Mouse (Mus musculus): Measurements from ENCODE around the gene Prkcb.

Prkcb gene

GRCm38 (mm10) chr7:122512430-122512966 lies 223.9 kb downstream of the Prkcb start:
- peak in 1 of 2 experiments; percentile 36 for DNase-seq (ENCODE audit: low spot score in 2 of 2)

- DNase-seq (ENCODE audit: low spot score in 2 of 2) = no peak
These were observed 232.5 kb downstream of the Prkcb start for GRCm38 (mm10) chr7:122520850-122521638.

DNA sequence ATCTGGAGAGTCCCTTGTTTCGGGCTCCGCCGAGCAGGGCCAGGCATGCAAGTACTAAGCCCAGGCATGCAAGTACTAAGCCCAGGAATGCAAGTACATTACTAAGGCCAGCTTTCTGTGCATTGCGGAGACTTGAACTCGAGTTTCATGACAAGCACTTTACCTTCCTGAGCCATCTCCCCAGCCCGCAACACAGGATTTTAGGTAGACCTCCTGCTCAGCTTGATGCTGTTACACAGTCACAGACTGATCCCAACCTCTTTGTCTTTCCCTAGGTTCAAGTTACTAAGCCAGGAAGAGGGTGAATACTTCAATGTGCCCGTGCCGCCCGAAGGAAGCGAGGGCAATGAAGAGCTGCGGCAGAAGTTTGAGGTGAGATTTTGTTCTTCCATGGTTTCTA lies 239.7 kb downstream of the Prkcb start:
- DNase-seq (ENCODE audit: low spot score in 2 of 2) = no peak

- DNase-seq (ENCODE audit: low spot score in 2 of 2) = no peak
These were observed 240.1 kb downstream of the Prkcb start for GRCm38 (mm10) chr7:122528646-122529045.

GRCm38 (mm10) chr7:122533566-122534360 lies 245.2 kb downstream of the Prkcb start:
- DNase-seq (ENCODE audit: low spot score in 2 of 2) = no peak

DNA sequence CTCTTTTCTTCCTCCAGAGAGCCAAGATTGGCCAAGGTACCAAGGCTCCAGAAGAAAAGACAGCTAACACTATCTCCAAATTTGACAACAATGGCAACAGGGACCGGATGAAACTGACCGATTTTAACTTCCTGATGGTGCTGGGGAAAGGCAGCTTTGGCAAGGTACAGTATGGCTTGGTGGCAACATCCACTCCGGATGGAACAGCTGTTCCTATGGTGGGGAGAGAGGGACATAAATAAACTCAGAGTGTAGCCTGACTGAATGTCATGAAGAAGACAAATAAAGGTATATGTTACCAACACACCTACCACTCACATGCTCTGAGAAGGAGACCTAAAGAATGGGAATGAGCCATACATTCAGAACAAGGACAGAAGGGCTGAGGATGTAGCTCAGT lies 256.1 kb downstream of the Prkcb start:
- no peak for DNase-seq (ENCODE audit: low spot score in 2 of 2)

DNA sequence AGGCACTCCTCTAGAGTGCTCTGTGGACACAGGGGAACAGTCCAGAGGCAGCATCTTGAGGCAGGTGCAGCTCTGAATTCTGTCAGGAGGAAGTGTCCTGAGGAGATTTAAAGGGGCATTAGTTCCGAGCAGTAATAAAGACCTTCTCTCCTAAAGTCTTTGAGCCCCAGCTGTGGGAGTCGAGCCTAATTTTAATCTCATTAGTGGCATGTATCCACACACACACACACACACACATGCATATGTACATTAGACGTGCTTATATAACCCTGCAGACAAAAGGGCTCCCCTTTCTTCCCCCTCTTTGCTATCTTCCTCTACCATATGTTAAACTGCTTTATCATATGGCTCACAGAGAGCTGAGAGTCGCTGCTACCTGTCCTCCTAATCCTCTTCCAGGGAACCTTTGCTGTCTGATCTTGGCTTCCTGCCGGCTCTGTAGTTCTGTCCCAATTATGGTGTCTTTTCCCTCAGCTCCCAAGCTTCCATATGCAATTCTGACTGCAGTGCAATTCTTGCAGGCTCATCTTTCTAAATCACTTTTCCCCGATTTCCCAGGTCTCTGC lies 268.1 kb downstream of the Prkcb start:
- no peak for DNase-seq (ENCODE audit: low spot score in 2 of 2)

DNA sequence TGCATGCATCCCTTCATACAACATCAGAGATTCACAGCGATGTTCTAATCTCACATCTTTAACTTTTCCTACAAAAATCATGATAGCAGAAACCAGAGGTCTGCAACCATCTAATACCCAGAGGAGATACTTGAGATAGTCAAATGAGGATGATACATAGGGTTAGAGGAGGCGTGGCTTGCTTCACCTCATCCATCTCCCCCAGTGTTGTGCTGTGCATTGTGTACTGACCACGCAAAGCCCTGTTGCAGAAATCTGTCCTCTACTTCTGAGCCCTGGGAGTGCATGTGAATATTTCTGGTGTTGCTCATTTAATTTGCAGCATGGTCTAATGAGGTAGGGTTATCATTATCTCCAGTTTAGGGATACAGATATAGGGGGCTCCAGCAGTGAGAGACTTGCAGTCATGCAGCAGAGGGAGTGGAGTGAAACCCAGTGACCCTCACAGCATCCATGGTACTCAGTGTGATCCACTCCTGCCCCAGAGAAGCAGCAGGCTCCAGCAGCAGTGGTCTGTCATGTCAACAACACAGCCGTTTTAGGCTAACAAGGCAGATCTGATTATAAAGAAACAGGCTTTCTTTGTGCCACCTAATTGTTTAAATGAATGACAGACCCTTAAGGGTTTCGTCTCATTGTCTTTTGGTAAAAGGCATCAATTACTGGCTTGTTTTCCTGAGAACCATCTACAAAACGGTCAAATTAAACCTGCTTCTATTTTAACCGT lies 269.7 kb downstream of the Prkcb start:
- no peak for DNase-seq (ENCODE audit: low spot score in 2 of 2)

GRCm38 (mm10) chr7:122558912-122559311 lies 270.4 kb downstream of the Prkcb start:
- DNase-seq (ENCODE audit: low spot score in 2 of 2) = no peak

DNA sequence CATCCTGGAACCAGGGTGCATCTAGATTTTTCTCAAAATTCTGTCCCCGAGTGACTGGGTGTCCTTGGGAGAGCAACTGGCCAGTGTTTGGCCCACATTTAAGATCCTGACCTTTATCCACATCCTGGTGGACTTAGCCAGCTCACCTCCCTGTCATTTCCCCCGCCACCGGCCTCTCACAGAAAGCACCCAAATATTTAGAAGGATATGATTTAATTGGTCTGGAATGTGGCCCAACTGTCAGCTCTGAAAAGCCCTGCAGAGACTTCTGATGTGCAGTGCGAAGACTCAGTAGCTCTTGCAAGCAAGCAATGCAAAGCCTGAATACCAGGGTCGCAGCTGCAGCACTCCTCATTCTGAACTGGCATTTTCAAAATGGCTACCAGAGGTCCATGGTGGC lies 274.0 kb downstream of the Prkcb start:
- no peak for DNase-seq (ENCODE audit: low spot score in 2 of 2)

GRCm38 (mm10) chr7:122565371-122565770 lies 276.8 kb downstream of the Prkcb start:
- DNase-seq (ENCODE audit: low spot score in 2 of 2) = no peak

- no peak for DNase-seq (ENCODE audit: low spot score in 2 of 2)
These were observed 277.5 kb downstream of the Prkcb start for GRCm38 (mm10) chr7:122566011-122566410.

DNA sequence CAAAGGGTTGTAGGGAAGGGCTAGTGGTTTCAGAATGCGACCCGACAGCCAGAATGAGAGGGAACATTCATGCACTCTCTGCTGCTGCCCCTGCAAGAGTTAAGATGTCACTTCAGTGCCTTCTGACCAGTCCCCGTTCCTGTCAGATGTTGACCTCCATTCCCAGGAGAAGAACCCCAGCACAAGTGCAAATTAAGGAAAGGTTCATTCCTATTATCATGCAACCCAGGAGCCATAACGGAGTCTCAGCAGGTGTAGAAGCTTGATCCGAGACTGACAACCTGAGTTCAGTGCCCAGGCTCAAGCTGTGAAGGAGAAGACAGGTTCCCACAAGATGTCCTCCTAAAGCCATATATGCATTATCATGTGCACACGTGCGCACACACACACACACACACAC lies 280.2 kb downstream of the Prkcb start:
- DNase-seq (ENCODE audit: low spot score in 2 of 2) = no peak

- DNase-seq (ENCODE audit: low spot score in 2 of 2) = no peak
These were observed 281.9 kb downstream of the Prkcb start for GRCm38 (mm10) chr7:122570407-122570806.

DNA sequence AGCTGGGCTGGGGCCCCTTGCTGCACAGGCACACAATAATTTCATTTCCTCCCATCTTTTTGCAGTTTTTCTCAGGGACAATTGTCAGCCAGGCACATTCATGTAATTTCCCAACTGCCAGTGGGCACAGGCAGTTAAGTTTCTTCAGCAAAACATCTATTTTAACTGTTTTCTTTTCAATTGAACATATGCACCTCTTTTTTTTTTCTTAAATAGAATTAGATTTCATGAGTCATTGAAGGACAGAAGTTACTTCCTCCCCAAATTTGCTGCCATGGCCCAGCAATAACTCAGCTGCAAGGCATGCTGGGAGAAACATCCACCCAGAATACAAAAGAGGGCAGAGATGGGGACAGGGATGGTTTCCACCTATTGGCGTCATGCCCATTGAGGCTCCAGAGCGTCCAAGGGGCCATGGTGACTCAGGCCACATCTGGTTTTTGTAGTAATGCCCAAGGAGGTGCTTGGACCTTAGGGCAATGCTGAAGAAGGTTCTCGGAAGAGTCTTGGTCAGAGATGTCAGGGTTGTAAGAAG lies 284.6 kb downstream of the Prkcb start:
- DNase-seq (ENCODE audit: low spot score in 2 of 2) = no peak

- DNase-seq (ENCODE audit: low spot score in 2 of 2) = no peak
These were observed 285.9 kb downstream of the Prkcb start for GRCm38 (mm10) chr7:122574418-122574817.

GRCm38 (mm10) chr7:122575056-122575455 lies 286.5 kb downstream of the Prkcb start:
- no peak for DNase-seq (ENCODE audit: low spot score in 2 of 2)

GRCm38 (mm10) chr7:122575506-122575905 lies 287.0 kb downstream of the Prkcb start:
- DNase-seq (ENCODE audit: low spot score in 2 of 2) = no peak

- DNase-seq (ENCODE audit: low spot score in 2 of 2) = no peak
These were observed 289.0 kb downstream of the Prkcb start for GRCm38 (mm10) chr7:122577571-122577970.

- no peak for DNase-seq (ENCODE audit: low spot score in 2 of 2)
These were observed 291.1 kb downstream of the Prkcb start for GRCm38 (mm10) chr7:122579461-122580157.

DNA sequence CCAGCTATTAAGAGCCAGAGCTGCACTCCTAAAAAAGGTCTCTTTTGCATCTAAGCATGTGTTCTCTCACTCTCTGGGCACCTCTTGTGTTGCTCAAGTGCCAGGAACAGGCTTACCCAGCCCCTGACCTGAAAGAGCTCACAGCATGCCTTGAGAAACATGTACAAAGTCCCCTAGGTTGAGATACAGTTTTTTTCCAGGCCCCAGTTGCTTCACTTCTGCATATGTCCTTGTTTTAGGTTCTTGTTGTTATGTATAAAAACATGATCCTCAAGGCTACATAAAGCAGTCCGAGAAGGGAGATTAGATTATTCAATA lies 291.6 kb downstream of the Prkcb start:
- no peak for DNase-seq (ENCODE audit: low spot score in 2 of 2)
